Mouse (Mus musculus): ENCODE data around the gene Dand5.

DNA sequence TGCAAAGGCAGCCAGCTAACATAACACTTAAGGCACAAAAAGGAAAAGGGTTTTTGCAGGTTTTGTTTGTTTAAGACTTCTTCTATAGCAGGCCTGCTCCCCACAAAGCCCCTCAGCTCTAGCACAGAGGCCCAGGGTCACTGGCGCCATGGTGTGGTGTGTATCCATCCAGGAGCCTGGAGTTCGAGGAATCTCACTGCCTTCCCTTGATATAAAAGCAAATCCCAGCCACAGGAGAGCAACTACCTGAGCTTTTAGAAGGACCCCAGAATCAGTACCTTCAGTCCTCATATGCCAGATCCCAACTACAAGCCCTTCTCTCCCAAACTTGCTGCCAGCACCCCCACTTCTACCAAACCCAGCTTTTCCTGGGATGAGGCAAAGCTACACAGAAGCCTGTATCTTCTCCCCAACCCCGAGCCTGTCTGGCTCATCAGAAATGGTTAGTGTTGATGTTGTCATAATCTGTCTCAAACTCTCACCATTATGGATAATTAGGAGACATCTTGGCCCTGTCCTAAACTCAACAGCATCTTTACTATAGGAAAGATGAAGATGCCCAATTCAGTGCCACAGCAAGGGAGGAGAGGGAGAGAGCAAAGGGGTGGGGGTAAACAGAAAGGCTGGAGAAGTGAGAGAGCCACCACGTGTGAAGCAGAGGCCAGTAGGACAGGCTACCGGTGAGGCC lies 51.5 kb downstream of the Dand5 start:
- TF ChIP-seq CTCF (IDR thresholded peaks at IDR 0.05; ENCODE audit: low read depth) = no peak
- TF ChIP-seq EP300 (IDR thresholded peaks at IDR 0.05; ENCODE audit: low read depth) = no peak
